7 mouse cellular contexts compared by ENCODE assay signal in genomic region chr11:119913935-119914314, GRCm38 (mm10). TPM values are rescaled to one million over a fixed set of nuclear protein-coding genes. Genes with fewer than 3 reads are reported as not detected.
DNase-seq lines count a peak whose midpoint lies in the region; ATAC-seq and TF ChIP-seq lines count a peak whose summit lies in the region.

No protein-coding gene starts in this region.

- no peaks in the 10 kb centered on the region for H3K27me3 ChIP-seq in stomach, embryonic 16.5 days (ENCODE audit: control insufficient read depth, insufficient read depth, low read length)

- peak overlapping the region; percentile 86 for H3K4me3 ChIP-seq in embryonic fibroblast, embryonic 13.5 days (ENCODE audit: insufficient read depth, low read length)
- H3K4me3 ChIP-seq in stomach, embryonic 16.5 days (replicated peaks; ENCODE audit: low read length): peak overlapping the region; percentile 90

- under 1% methylated on average over 26 of the region's 26 CpGs for WGBS in stomach, embryonic 16.5 days

- ATAC-seq in stomach, embryonic 16.5 days (ENCODE audit: insufficient read depth, low FRiP score): peak; percentile 10; the same call in 1 of the 2 replicates

- DNase-seq in ovary, adult 18-20 months (ENCODE audit: low spot score): peak; percentile 32
- DNase-seq in ovary, postnatal 36 days (ENCODE audit: low spot score): no peak
- DNase-seq in liver: peak; percentile 53
- DNase-seq in urinary bladder, adult 18-20 months (ENCODE audit: low spot score in 2 of 2): no peak
- no peak for DNase-seq in layer of hippocampus, postnatal 14 days (ENCODE audit: low spot score in 2 of 2)

- H3K4me1 ChIP-seq in embryonic fibroblast, embryonic 13.5 days (ENCODE audit: control insufficient read depth, insufficient read depth, low read length): no peaks in the 10 kb centered on the region
- H3K4me1 ChIP-seq in stomach, embryonic 16.5 days (ENCODE audit: control insufficient read depth, insufficient read depth, low read length): peaks cover 30% of the 10 kb centered on the region

- no peaks in the 10 kb centered on the region for H3K9me3 ChIP-seq in stomach, embryonic 16.5 days (replicated peaks; ENCODE audit: control insufficient read depth, low read length)

- H3K9ac ChIP-seq in stomach, embryonic 16.5 days (ENCODE audit: low read length): peak overlapping the region; percentile 95

- TF ChIP-seq CTCF in embryonic fibroblast, embryonic 13.5 days (IDR thresholded peaks at IDR 0.05; ENCODE audit: borderline replicate concordance, insufficient read depth, low read length): no peak

- peaks cover 15% of the 10 kb centered on the region; the same call in 1 of the 2 replicates for H3K36me3 ChIP-seq in stomach, embryonic 16.5 days (ENCODE audit: control insufficient read depth, insufficient read depth, low read length)

- TF ChIP-seq POLR2A in embryonic fibroblast, embryonic 13.5 days (IDR thresholded peaks at IDR 0.05; ENCODE audit: low read depth, low read length): no peak

- H3K27ac ChIP-seq in embryonic fibroblast, embryonic 13.5 days (ENCODE audit: insufficient read depth, low read length): peak overlapping the region; percentile 32
- peak overlapping the region; percentile 84 for H3K27ac ChIP-seq in stomach, embryonic 16.5 days (ENCODE audit: low read length)

- peak overlapping the region; percentile 64 for H3K4me2 ChIP-seq in stomach, embryonic 16.5 days (ENCODE audit: low read depth, low read length)

RNA-seq across cellular contexts. Expression of gene Chmp6, which starts 0.7 kb away (rescaled TPM):
- 29.5 and 30.3 TPM in 2 replicates for polyA plus RNA-seq in embryonic fibroblast, embryonic 13.5 days (2011; ENCODE audit: insufficient read length, low read depth, missing spikeins)
- 80.1 and 82.0 TPM in 2 replicates for polyA plus RNA-seq in stomach, embryonic 16.5 days (2015; fragmentation: Nextera tagmentation; extraction: Ambion mirVana)
- total RNA-seq in layer of hippocampus, postnatal 14 days (2021): 10 to 100 TPM; 37.1 to 39.1 TPM

RNA-seq across cellular contexts. Expression of gene Baiap2, which starts 28.6 kb away (rescaled TPM):
- 27.4 and 29.5 TPM in 2 replicates for polyA plus RNA-seq in embryonic fibroblast, embryonic 13.5 days (2011; ENCODE audit: insufficient read length, low read depth, missing spikeins)
- 41.4 and 52.6 TPM in 2 replicates for polyA plus RNA-seq in stomach, embryonic 16.5 days (2015; fragmentation: Nextera tagmentation; extraction: Ambion mirVana)
- total RNA-seq in layer of hippocampus, postnatal 14 days (2021): 100 to 1,000 TPM; 148 TPM

Comparison
In these comparisons a context has a peak if more than half of its experiments do, and no peak if none do; other contexts are left out.
1. DNase-seq: peak in ovary, adult 18-20 months (single experiment) and liver (single experiment); none in ovary, postnatal 36 days (single experiment), urinary bladder, adult 18-20 months (0 of 2) and layer of hippocampus, postnatal 14 days (0 of 2).